Mouse (Mus musculus) neutrophil, adult 59 days (primary cell): Measurements from ENCODE around the gene Plscr4. TPM values are rescaled to one million over a fixed set of nuclear protein-coding genes. Genes with fewer than 3 reads are reported as not detected.

Experiments used
- total RNA-seq, 2 experiments: library from RNA; stranded (reverse); gene quantifications; 1 replicate in 1 of 2; 2 replicates in 1 of 2; pipeline ENCODE4 v1.2.4; 2023

Gene Plscr4
- total RNA-seq, result under 1 TPM; 0.15 to 0.44 TPM

DNA sequence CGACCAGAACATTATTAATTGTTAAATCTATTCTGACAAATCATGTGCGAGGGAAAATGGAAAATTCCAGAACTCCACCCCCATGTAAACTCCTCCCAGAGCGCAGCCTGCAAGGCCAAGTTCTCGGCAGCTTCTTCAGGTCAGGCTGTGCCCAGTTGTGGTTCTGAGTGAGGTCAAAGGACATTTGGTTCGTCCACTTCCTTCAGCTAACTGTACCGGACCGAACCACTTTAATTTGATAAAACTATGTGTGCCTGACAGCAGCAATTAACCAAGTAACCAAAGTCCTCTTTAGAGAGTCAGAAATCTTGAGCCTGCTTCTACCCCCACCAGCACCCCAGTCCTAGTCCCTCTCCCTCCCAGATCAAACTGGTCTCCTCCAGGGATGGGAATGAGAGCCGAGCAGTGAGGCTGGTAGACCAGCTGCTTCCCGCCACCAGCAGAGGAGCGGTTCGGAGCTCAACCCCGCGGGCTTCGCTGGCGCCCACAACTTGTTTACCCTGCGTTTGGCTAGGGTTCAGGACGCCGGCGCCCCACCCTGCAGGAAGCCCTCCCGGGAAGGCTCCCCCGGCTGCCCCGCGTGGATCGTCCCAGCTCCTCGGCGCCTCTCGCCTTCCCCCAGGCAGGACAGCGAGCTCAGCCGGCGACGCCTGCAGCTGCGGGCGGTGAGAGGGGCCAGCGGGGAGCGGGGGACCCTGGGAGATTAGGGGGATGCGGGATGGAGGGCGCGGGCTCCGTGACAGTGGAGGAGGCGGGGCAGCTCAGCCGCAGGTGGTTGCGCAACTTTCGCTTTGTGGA is at the start of gene Plscr4:
Plscr4 (plus strand) TSS at position 113 of the 798 bp plus-strand sequence.

Other genes with a start within 250 kb of the Plscr4 start
- gene Plscr1, start 207.6 kb upstream of the Plscr4 start, total RNA-seq, result 10 to 100 TPM; 83.9 to 87.5 TPM
- gene Plscr2, start 181.8 kb upstream of the Plscr4 start, total RNA-seq, result under 1 TPM; 0.26 to 0.80 TPM
- not detected for gene 1700057G04Rik, start 148.0 kb upstream of the Plscr4 start, total RNA-seq
- under 1 TPM; 0.46 to 0.95 TPM for gene Plod2, start 84.8 kb downstream of the Plscr4 start, total RNA-seq